Mouse (Mus musculus) liver, adult (tissue): Measurements from ENCODE around the gene Disc1.

Experiments used
- GATA4 ChIP-seq: IDR thresholded peaks from 2 replicates; pipeline ENCODE4 v1.6.1; 2014; ENCODE audit warnings: mild to moderate bottlenecking, low read length; ENCODE audit not compliant: insufficient replicate concordance

Disc1 gene

GRCm38 (mm10) chr8:125292933-125293591 lies 239.1 kb downstream of the Disc1 start:
- no peak for TF ChIP-seq GATA4

- no peak for TF ChIP-seq GATA4
Observed at GRCm38 (mm10) chr8:125299248-125299647, 245.3 kb downstream of the Disc1 start.

GRCm38 (mm10) chr8:125301931-125302361 lies 248.0 kb downstream of the Disc1 start:
- no peak for TF ChIP-seq GATA4

- TF ChIP-seq GATA4: no peak
Observed at GRCm38 (mm10) chr8:125306665-125307064, 252.7 kb downstream of the Disc1 start.

GRCm38 (mm10) chr8:125309985-125310384 lies 256.0 kb downstream of the Disc1 start:
- no peak for TF ChIP-seq GATA4
